Mouse (Mus musculus) spleen, postnatal 10 days (tissue): ENCODE results near the gene Gm7173.

ENCODE experiments used
- DNase-seq, 2 experiments: peaks; one replicate each; pipeline ENCODE4 v3.0.0; 2021 to 2022; ENCODE audit warnings: low spot score in 2 of 2

The Gm7173 gene

GRCm38 (mm10) chrX:79516977-79517645, at the start of gene Gm7173:
Gene Gm7173 (minus strand): TSS chrX:79517285.
- no peak for DNase-seq

GRCm38 (mm10) chrX:79517646-79518016, 546 bp upstream of the Gm7173 start:
- DNase-seq = no peak

GRCm38 (mm10) chrX:79316790-79317189, 200.3 kb downstream of the Gm7173 start:
- no peak for DNase-seq
